Mouse (Mus musculus): ENCODE data around the gene Gm49366.
A peak's percentile ranks its signal among the peaks of the same experiment; 100 is the strongest.

DNA sequence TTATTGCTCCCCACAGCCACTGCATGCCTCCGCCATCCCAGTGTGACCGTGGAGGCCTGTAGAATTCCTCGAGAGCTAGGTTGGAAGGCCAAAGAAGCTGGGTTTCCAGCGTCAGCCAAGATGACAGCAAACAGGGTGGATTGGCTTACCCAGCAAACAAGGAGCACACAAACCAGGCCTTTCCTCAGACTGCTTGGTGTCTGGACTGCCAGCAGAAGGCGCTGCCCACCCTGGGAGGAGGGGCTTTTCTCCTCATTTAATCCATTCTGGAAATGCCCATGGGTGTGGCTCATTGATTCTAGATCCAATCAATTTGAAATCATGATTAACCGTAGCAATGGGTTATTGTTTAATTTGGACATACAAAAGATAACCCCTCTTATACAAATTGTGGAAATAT is 25.6 kb upstream of the Gm49366 start:
- no peak for TF ChIP-seq USF1 (IDR thresholded peaks at IDR 0.05; ENCODE audit: low read depth, low read length)
- no peak for TF ChIP-seq RCOR1 (conservative IDR thresholded peaks at IDR 0.05; ENCODE audit: low read depth, low read length)
- no peak for TF ChIP-seq POLR2A (IDR thresholded peaks at IDR 0.05; ENCODE audit: low read depth, low read length)
- peak in 1 of 2 experiments; percentile 44; a peak in 2 of 4 replicates for TF ChIP-seq CTCF (conservative IDR thresholded peaks at IDR 0.05 in 1 of 2, IDR thresholded peaks at IDR 0.05 in 1 of 2; ENCODE audit: low read depth in 2 of 2, low read length in 2 of 2)
- TF ChIP-seq MAX (IDR thresholded peaks at IDR 0.05; ENCODE audit: low read length), result no peak
- no peak for TF ChIP-seq E2F4 (IDR thresholded peaks at IDR 0.05; ENCODE audit: insufficient replicate concordance, low read depth, low read length)
- no peak for TF ChIP-seq CHD2 (IDR thresholded peaks at IDR 0.05; ENCODE audit: low read length)
- no peak for TF ChIP-seq NRF1 (IDR thresholded peaks at IDR 0.05; ENCODE audit: low read depth, low read length)
- no peak for TF ChIP-seq JUND (conservative IDR thresholded peaks at IDR 0.05; ENCODE audit: low read depth, low read length)

Data from CH12.LX (cell line).